Mouse (Mus musculus) small intestine, adult 2 months (tissue): ENCODE measurements at regions not wholly inside any gene's neighbourhood (a gene's known extent, or its start where the extent isn't known, plus 50 kb on each side); places are given as distances from the start of the nearest gene placed in this dataset.
"Not testable (repeated sequence)": the region's sequence is repeated elsewhere in the genome, so short reads cannot be mapped to it uniquely, and the experiment has no call there.

ENCODE experiments used
- CTCF ChIP-seq: fragments of 200-500 bp; IDR thresholded peaks from 2 replicates; pipeline ENCODE4 v1.5.1; 2012; ENCODE audit warnings: low read depth, mild to moderate bottlenecking, control low read depth, inconsistent platforms, low read length, moderate library complexity, mixed read lengths; ENCODE audit not compliant: insufficient replicate concordance, insufficient read length; ENCODE audit errors: extremely low read depth
- POLR2A ChIP-seq: fragments of 200-500 bp; IDR thresholded peaks from 2 replicates; pipeline ENCODE4 v1.6.1; 2012; ENCODE audit warnings: low read depth, mild to moderate bottlenecking, control low read depth, inconsistent platforms, low read length, moderate library complexity

- not testable (repeated sequence) for TF ChIP-seq CTCF, POLR2A
These were observed 544.8 kb downstream of the Hace1 start for GRCm38 (mm10) chr10:46122409-46122808.
